Mouse (Mus musculus) G1E (cell line): ENCODE results near the gene Slc39a8. TPM values are rescaled to one million over a fixed set of nuclear protein-coding genes. Genes with fewer than 3 reads are reported as not detected.

Experiments used
- ATAC-seq: 2 replicates; pipeline ENCODE4 v1.8.0; 2016; ENCODE audit warnings: mild to moderate bottlenecking; ENCODE audit not compliant: insufficient number of reproducible peaks, poor library complexity, low FRiP score, severe bottlenecking; ENCODE audit errors: extremely low read depth
- DNase-seq: peaks from one replicate; pipeline ENCODE4 v3.0.0; 2012; ENCODE audit warnings: low spot score
- H3K27me3 ChIP-seq: 2 replicates; pipeline ENCODE4 v1.6.1; 2012; ENCODE audit warnings: mild to moderate bottlenecking, low read length, inconsistent platforms; ENCODE audit not compliant: insufficient read depth
- H3K36me3 ChIP-seq: replicated peaks from 2 replicates; pipeline ENCODE3; 2012; ENCODE audit warnings: mild to moderate bottlenecking, inconsistent platforms
- H3K4me1 ChIP-seq: 2 replicates; pipeline ENCODE4 v1.6.1; 2012; ENCODE audit warnings: low read depth, low read length, inconsistent platforms, mixed read lengths; ENCODE audit not compliant: insufficient read depth
- H3K4me3 ChIP-seq: 2 replicates; pipeline ENCODE4 v1.5.1; 2012; ENCODE audit warnings: low read depth, mild to moderate bottlenecking, inconsistent platforms, low read length, moderate library complexity, mixed read lengths
- H3K9me3 ChIP-seq: replicated peaks from 2 replicates; pipeline ENCODE4 v1.6.1; 2012; ENCODE audit warnings: inconsistent platforms
- CTCF ChIP-seq: IDR thresholded peaks from 2 replicates; pipeline ENCODE4 v1.5.1; 2012; ENCODE audit warnings: low read depth, low read length, inconsistent platforms, mixed read lengths
- GATA1 ChIP-seq: IDR thresholded peaks from 2 replicates; pipeline ENCODE4 v1.6.1; 2012; ENCODE audit warnings: borderline replicate concordance, low read length, inconsistent platforms, mixed read lengths
- GATA2 ChIP-seq: IDR thresholded peaks from 2 replicates; pipeline ENCODE4 v1.6.1; 2012; ENCODE audit warnings: low read depth, low read length, inconsistent platforms, borderline replicate concordance
- POLR2AphosphoS5 ChIP-seq: IDR thresholded peaks from 2 replicates; pipeline ENCODE4 v1.6.1; 2012; ENCODE audit warnings: low read depth, low read length, inconsistent platforms; ENCODE audit not compliant: insufficient replicate concordance
- TAL1 ChIP-seq: conservative IDR thresholded peaks from 2 replicates; pipeline ENCODE4 v1.6.1; 2012; ENCODE audit warnings: low read depth, low read length, inconsistent platforms, mixed read lengths
- polyA plus RNA-seq: library from polyadenylated mRNA; stranded (reverse); fragments of >175 nt; gene quantifications from 2 replicates; pipeline ENCODE4 v1.2.3, GENCODE M21; 2012
- total RNA-seq, 2 experiments: library from RNA; stranded (forward) in 1 of 2; stranded (reverse) in 1 of 2; fragments of 200-1000 nt in 1 of 2; fragments of >200 nt in 1 of 2; fragmentation: Nextera tagmentation in 1 of 2; gene quantifications; 2 replicates each; pipeline ENCODE4 v1.2.3; 2014 to 2017

Slc39a8 gene
- total RNA-seq (2014; fragmentation: Nextera tagmentation) (121 and 149 TPM in 2 replicates), total RNA-seq (2017) (64.9 and 68.2 TPM in 2 replicates), polyA plus RNA-seq (23.9 and 29.8 TPM in 2 replicates)

DNA sequence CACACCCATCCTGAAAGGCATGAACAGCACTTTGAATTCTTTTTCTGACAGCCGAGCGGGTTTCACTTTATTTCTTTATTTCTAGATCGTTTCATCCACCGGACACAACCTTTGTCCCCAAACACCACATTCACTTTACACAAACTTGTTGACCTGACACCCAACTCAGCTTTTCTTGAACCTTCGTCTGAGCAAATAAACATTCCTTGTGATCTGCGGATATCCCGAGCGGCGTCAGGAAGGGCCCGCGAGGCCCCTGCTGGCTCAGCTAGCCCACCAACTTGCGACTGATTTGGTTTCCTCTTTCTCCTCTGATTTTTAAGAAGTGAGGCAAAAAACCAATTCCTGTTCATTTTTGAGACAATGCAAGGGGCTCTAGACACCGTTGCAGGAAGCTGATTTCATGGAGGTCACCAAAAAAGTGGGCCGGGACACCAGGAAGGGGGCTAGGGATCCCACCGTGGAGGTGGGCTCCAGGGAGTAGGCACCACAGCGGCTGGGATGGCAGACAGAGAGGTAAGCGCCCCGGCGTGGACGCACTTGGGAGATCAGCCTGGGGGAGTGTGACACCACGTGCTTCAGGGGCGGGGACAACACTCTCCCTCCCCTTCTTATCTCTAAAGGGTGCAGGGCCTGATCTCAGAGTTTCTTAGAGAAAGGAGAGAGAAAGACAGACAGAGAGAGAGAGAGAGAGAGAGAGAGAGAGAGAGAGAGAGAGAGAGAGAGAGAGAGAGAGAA is at the start of gene Slc39a8:
TSS of gene Slc39a8 (plus strand) at position 264 of the 738 bp plus-strand sequence.
- Histone ChIP-seq H3K27me3 (no peaks in the 10 kb centered on the region), H3K4me1 (peaks cover 39% of the 10 kb centered on the region), H3K4me3 (peak within 1 kb of the TSS; percentile 89), H3K36me3 (peaks cover 10% of the 10 kb centered on the region), H3K9me3 (no peaks in the 10 kb centered on the region)
- peak; percentile 88 for DNase-seq
- ATAC-seq: peak; percentile 81
- TF ChIP-seq CTCF (no peak), POLR2AphosphoS5 (no peak), GATA1 (no peak), GATA2 (no peak), TAL1 (no peak)

- peaks cover 16% of the 10 kb centered on the region for H3K27me3 ChIP-seq
- H3K4me3 ChIP-seq: no peak overlapping the region
- DNase-seq: no peak
- TF ChIP-seq CTCF: no peak
- TF ChIP-seq GATA2: no peak
- peaks cover 7% of the 10 kb centered on the region for H3K4me1 ChIP-seq
- H3K9me3 ChIP-seq: no peaks in the 10 kb centered on the region
- H3K36me3 ChIP-seq: no peaks in the 10 kb centered on the region
- no peak for ATAC-seq
These were observed 40.0 kb upstream of the Slc39a8 start for GRCm38 (mm10) chr3:135785065-135785464.

GRCm38 (mm10) chr3:135796117-135796516 is 29.0 kb upstream of the Slc39a8 start:
- TF ChIP-seq TAL1 (no peak), GATA2 (no peak), POLR2AphosphoS5 (no peak), CTCF (no peak), GATA1 (no peak)
- no peaks in the 10 kb centered on the region for H3K9me3 ChIP-seq
- H3K4me3 ChIP-seq: no peak overlapping the region
- H3K27me3 ChIP-seq: 0 out of 2 replicates have a peak, but pooled peaks cover 2% of the 10 kb centered on the region
- H3K4me1 ChIP-seq: no peaks in the 10 kb centered on the region
- DNase-seq (no peak), ATAC-seq (no peak)
- no peaks in the 10 kb centered on the region for H3K36me3 ChIP-seq

DNA sequence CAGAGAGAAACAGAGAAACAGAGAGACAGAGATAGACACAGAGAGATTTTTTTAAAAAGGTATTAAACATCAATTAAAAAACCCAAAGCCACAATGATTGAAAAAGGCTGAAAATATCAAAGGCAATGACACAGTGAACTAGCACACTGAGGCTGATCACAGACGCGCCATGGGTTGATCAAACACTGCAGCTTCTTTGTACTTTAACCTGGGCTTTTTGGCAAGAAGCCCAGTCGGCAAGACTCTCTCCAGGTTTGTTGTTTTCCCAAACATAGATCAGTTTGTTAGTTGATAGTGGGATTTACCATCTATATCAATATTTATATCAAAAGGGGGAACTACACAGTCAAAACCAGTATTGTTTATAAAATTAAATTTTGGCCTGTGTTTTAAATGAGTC is 26.8 kb upstream of the Slc39a8 start:
- ATAC-seq (no peak), DNase-seq (no peak)
- Histone ChIP-seq H3K36me3 (no peaks in the 10 kb centered on the region), H3K4me1 (no peaks in the 10 kb centered on the region), H3K27me3 (peaks cover 2% of the 10 kb centered on the region; the same call in 1 of the 2 replicates), H3K4me3 (no peak overlapping the region), H3K9me3 (no peaks in the 10 kb centered on the region)
- TF ChIP-seq POLR2AphosphoS5 (no peak), TAL1 (no peak), GATA2 (no peak), CTCF (no peak), GATA1 (no peak)

- Histone ChIP-seq H3K27me3 (peaks cover 5% of the 10 kb centered on the region; the same call in 1 of the 2 replicates), H3K36me3 (no peaks in the 10 kb centered on the region), H3K4me3 (no peak overlapping the region), H3K9me3 (no peaks in the 10 kb centered on the region), H3K4me1 (no peaks in the 10 kb centered on the region)
- ATAC-seq (no peak), DNase-seq (no peak)
- TF ChIP-seq GATA1: no peak
- no peak for TF ChIP-seq POLR2AphosphoS5
- no peak for TF ChIP-seq CTCF
- no peak for TF ChIP-seq GATA2
- TF ChIP-seq TAL1: no peak
These were observed 26.4 kb upstream of the Slc39a8 start for GRCm38 (mm10) chr3:135798665-135799064.

GRCm38 (mm10) chr3:135814665-135815064 is 10.4 kb upstream of the Slc39a8 start:
- Histone ChIP-seq H3K9me3 (peaks cover 5% of the 10 kb centered on the region; the same call in 1 of the 2 replicates), H3K4me1 (peaks cover 26% of the 10 kb centered on the region), H3K36me3 (no peaks in the 10 kb centered on the region), H3K27me3 (peaks cover 3% of the 10 kb centered on the region; the same call in 1 of the 2 replicates), H3K4me3 (peak overlapping the region; percentile 31; the same call in 1 of the 2 replicates)
- ATAC-seq (peak; percentile 79), DNase-seq (peak; percentile 14)
- TF ChIP-seq TAL1 (peak; percentile 31; the same call in 1 of the 2 replicates), POLR2AphosphoS5 (no peak), CTCF (no peak), GATA1 (no peak)
